Mouse (Mus musculus) G1E (cell line): Measurements from ENCODE around the gene 1700067K01Rik.

Experiments used
- CTCF ChIP-seq: IDR thresholded peaks from 2 replicates; pipeline ENCODE4 v1.5.1; 2012; ENCODE audit warnings: low read depth, low read length, inconsistent platforms, mixed read lengths
- GATA1 ChIP-seq: IDR thresholded peaks from 2 replicates; pipeline ENCODE4 v1.6.1; 2012; ENCODE audit warnings: borderline replicate concordance, low read length, inconsistent platforms, mixed read lengths
- GATA2 ChIP-seq: IDR thresholded peaks from 2 replicates; pipeline ENCODE4 v1.6.1; 2012; ENCODE audit warnings: low read depth, low read length, inconsistent platforms, borderline replicate concordance
- POLR2AphosphoS5 ChIP-seq: IDR thresholded peaks from 2 replicates; pipeline ENCODE4 v1.6.1; 2012; ENCODE audit warnings: low read depth, low read length, inconsistent platforms; ENCODE audit not compliant: insufficient replicate concordance
- TAL1 ChIP-seq: conservative IDR thresholded peaks from 2 replicates; pipeline ENCODE4 v1.6.1; 2012; ENCODE audit warnings: low read depth, low read length, inconsistent platforms, mixed read lengths

GRCm38 (mm10) chr8:84021569-84021968, 20.3 kb downstream of the 1700067K01Rik start:
- TF ChIP-seq CTCF = no peak
- no peak for TF ChIP-seq POLR2AphosphoS5
- no peak for TF ChIP-seq GATA1
- no peak for TF ChIP-seq TAL1
- TF ChIP-seq GATA2 = no peak
